Mouse (Mus musculus): ENCODE measurements around the gene Vwa5b1.

Gene Vwa5b1

DNA sequence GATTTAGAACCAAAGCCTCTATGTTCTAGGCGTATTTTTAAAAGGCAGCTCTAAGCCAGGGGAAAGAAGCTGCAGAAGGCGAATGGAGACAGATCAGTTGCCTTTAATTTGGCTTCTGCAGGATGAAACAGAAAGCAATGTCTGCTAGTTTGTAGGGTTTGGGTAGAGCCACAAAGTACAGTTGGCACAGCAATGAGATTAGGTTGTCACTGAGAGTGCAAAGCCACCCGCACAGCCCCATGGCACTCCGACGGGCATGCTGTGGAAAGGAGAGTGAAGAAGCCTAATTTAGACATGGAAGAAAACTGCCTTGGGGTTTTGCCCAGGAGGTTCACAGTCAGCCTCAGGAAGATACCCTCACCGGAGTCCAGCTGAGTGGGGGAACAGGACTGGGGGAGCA is 105.7 kb downstream of the Vwa5b1 start:
- no peak for DNase-seq (ENCODE audit: low spot score in 2 of 2)

DNA sequence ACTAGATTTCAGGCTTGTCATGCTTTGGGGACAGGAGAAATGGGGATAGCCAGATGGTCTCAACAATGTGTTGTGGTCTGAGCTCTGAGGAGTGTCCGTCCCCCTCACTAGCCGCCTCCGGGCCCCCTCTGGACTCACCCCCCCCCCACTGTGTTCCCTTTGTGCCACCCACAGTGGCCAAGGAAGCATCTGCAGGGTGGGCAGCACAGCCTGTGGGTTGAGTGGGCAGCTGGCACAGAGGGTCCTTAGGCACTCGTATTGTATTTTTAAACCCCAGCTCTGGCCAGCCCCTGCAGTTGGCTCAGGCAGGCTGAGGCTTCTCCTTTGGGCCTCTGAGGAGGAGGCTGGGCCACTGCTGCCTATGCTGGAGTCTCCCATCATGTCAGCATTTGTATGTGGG is 110.0 kb downstream of the Vwa5b1 start:
- peak in 1 of 2 experiments; percentile 70 for DNase-seq (ENCODE audit: low spot score in 2 of 2)

DNA sequence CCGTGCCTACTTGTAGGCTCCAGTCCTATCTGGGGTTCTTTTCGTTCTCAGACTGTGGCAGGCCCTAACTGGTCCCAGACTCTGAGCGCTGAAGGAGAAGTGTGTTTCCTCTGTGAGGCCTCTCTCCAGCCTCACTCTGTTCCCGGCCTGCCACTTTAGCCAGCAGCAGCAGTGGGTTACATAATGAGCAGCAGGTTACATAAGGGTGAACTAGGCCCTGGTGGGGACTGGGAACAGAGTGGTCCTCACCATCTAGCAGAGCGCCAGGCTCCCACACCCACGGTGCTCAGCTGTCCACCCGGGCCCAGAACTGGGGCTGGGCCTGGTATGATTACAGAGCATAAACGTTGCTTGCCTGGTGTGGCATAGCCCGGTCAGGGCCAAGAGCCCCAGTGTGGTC is 110.9 kb downstream of the Vwa5b1 start:
- DNase-seq (ENCODE audit: low spot score in 2 of 2), result peak in 1 of 2 experiments; percentile 62

DNA sequence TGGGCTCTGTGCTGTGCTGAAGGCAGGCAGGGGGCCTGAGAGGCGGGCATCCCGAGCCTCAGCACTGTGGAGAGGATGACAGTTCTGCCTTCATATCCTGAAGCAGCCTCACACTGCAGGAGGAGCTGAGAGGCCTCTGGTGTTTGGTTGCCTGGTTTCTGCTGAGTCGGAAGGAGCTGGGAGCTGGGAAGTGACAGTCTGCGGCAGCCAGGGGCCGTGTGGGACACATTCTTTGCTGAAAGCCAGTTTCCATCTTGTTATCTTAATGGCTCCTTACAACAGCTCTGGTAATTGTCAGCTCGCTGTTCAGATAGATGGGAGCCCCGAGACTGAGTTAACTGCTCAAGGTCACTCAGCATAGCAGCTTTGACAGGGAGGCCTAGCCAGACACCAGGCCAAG is 111.9 kb downstream of the Vwa5b1 start:
- DNase-seq (ENCODE audit: low spot score in 2 of 2), result no peak

DNA sequence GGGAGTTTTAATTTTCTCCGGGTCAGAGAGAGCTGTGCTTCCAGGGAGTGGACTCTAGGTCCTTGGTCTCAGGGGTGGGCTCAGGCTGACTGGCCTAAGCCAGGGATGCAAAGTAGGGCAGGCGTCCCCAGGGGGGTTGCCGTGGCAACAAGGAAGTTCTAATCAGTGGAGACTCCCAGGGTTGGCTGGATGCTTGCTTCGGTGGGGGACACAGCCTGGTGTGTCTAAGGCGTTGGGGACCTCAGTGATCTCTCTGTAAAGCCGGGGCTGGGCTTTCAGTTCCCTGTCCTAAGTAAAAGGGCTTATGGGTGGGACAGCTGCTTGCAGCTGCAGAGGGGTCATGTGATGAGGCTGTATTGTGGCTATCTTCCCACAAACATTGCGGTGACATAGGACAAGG is 113.4 kb downstream of the Vwa5b1 start:
- DNase-seq (ENCODE audit: low spot score in 2 of 2), result no peak

DNA sequence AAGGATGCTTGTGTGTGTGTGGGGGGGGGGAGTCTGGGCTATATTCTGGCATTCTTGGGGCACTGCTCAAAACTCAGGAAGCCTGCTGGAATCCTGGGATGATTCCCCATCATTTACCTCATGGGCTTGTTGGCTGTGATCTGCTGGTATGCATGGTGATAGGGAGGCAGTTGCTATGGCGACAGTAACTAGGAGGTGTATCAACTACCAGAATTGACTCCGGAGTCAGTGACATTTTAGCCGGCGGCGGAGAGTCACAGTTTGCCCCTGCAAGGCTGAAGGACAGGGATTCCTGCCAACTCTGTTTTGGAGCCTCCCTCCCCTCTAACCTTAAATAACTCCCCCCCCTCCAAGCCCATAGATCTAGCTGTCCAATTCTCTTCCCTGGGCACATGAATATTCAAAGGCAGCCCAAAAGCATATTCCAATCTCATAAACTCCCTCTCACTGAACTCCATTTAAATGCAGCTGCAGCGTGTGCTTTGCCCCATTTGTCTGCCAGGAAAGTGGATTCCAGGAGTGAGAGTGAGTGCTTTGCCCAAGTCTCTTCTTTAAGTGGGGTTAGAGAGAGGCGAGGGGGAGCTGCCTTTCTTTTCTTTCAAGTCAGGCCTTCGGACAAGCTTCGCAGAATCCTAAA is 118.4 kb downstream of the Vwa5b1 start:
- DNase-seq (ENCODE audit: low spot score in 2 of 2), result no peak

DNA sequence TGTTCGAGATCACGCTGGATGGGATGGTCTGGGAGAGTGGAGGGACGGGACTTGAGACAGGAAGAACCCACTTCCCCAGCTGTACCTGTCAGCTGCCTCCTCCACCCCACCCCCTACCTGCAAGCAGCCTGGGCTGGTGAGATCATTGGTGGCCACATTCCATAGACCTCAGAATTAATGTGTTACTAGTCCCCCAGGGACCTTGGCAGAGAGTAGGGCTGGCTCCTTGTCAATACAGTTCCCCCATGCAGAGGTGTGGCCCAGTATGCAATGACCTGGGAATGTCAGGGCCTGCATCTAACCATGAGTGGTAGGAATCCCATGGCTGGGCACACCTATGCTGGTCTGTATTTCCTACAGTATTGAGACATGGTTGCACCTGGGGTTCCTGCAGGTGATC is 119.2 kb downstream of the Vwa5b1 start:
- DNase-seq (ENCODE audit: low spot score in 2 of 2), result no peak
